Mouse (Mus musculus) liver, embryonic 16.5 days (tissue): ENCODE results near the gene Ldlrad1. TPM values are rescaled to one million over a fixed set of nuclear protein-coding genes. Genes with fewer than 3 reads are reported as not detected.
A peak's percentile ranks its signal among the peaks of the same experiment; 100 is the strongest.

ENCODE experiments used
- ATAC-seq: fragments of 200-750 bp; cut with Nextera tagmentation; 2 replicates; pipeline ENCODE4 v1.8.0; 2017; ENCODE audit warnings: low read depth, mild to moderate bottlenecking, moderate number of reproducible peaks, moderate library complexity
- H3K27ac ChIP-seq: fragments of 300-500 bp; sonication (generic); 2 replicates; pipeline ENCODE4 v1.5.1; 2014; ENCODE audit warnings: mild to moderate bottlenecking, low read length
- H3K27me3 ChIP-seq: fragments of 300-500 bp; sonication (generic); 2 replicates; pipeline ENCODE4 v1.6.1; 2014; ENCODE audit warnings: low read depth, low read length, mixed read lengths; ENCODE audit not compliant: control insufficient read depth, insufficient read depth
- H3K36me3 ChIP-seq: fragments of 300-500 bp; sonication (generic); 2 replicates; pipeline ENCODE4 v1.6.1; 2014; ENCODE audit warnings: mild to moderate bottlenecking; ENCODE audit not compliant: control insufficient read depth, insufficient read depth
- H3K4me1 ChIP-seq: fragments of 300-500 bp; sonication (generic); 2 replicates; pipeline ENCODE4 v1.6.1; 2014; ENCODE audit warnings: low read depth, low read length, mixed read lengths; ENCODE audit not compliant: control insufficient read depth
- H3K4me2 ChIP-seq: fragments of 300-500 bp; sonication (generic); 2 replicates; pipeline ENCODE4 v1.6.1; 2014; ENCODE audit warnings: low read depth, low read length, mixed read lengths
- H3K4me3 ChIP-seq: fragments of 300-500 bp; sonication (generic); 2 replicates; pipeline ENCODE4 v1.5.1; 2014; ENCODE audit warnings: low read depth, mild to moderate bottlenecking, low read length
- H3K9ac ChIP-seq: fragments of 300-500 bp; sonication (generic); 2 replicates; pipeline ENCODE4 v1.6.1; 2014; ENCODE audit warnings: low read depth, low read length
- H3K9me3 ChIP-seq: fragments of 300-500 bp; sonication (generic); replicated peaks from 2 replicates; pipeline ENCODE4 v1.6.1; 2016; ENCODE audit warnings: low read length; ENCODE audit not compliant: control insufficient read depth
- WGBS: fragments of 180-500 bp; shearing (Covaris S2); extraction: QIAGEN DNeasy Blood & Tissue Kit; methylation state at CpG from one replicate; pipeline ENCODE4 v1.1.7; 2014; ENCODE audit not compliant: insufficient replicate concordance; 5-methylcytosine and 5-hydroxymethylcytosine counted together
- polyA plus RNA-seq: library from polyadenylated mRNA; unstranded; fragments of >200 nt; fragmentation: Nextera tagmentation; extraction: Ambion mirVana; gene quantifications from 2 replicates; pipeline ENCODE4 v1.2.1, GENCODE M21; 2015

Ldlrad1 gene
- polyA plus RNA-seq, 1 experiment from 2014 or later, result not detected

- Histone ChIP-seq H3K9me3 (no peaks in the 10 kb centered on the region), H3K27ac (no peak overlapping the region), H3K4me2 (no peak overlapping the region), H3K4me1 (no peaks in the 10 kb centered on the region), H3K9ac (no peak overlapping the region), H3K27me3 (no peaks in the 10 kb centered on the region), H3K4me3 (no peak overlapping the region), H3K36me3 (peaks cover 49% of the 10 kb centered on the region)
- no peak for ATAC-seq
- WGBS, result 90% methylated on average over 5 of the region's 5 CpGs
These were observed 10.9 kb upstream of the Ldlrad1 start for GRCm38 (mm10) chr4:107198072-107198471.

- no peaks in the 10 kb centered on the region for H3K27me3 ChIP-seq
- H3K4me3 ChIP-seq, result no peak overlapping the region
- no peak overlapping the region for H3K4me2 ChIP-seq
- peaks cover 38% of the 10 kb centered on the region for H3K36me3 ChIP-seq
- no peaks in the 10 kb centered on the region for H3K4me1 ChIP-seq
- no peak for ATAC-seq
- 88% methylated on average over 3 of the region's 3 CpGs for WGBS
- no peak overlapping the region for H3K27ac ChIP-seq
- H3K9ac ChIP-seq, result no peak overlapping the region
- no peaks in the 10 kb centered on the region for H3K9me3 ChIP-seq
These were observed 7.2 kb upstream of the Ldlrad1 start for GRCm38 (mm10) chr4:107201779-107202178.

GRCm38 (mm10) chr4:107203001-107203400 is 6.0 kb upstream of the Ldlrad1 start:
- Histone ChIP-seq H3K27ac (no peak overlapping the region), H3K4me1 (no peaks in the 10 kb centered on the region), H3K9ac (no peak overlapping the region), H3K36me3 (peaks cover 29% of the 10 kb centered on the region), H3K4me3 (no peak overlapping the region), H3K9me3 (no peaks in the 10 kb centered on the region), H3K4me2 (no peak overlapping the region), H3K27me3 (no peaks in the 10 kb centered on the region)
- no peak for ATAC-seq
- WGBS, result 77% methylated on average over 7 of the region's 7 CpGs

GRCm38 (mm10) chr4:107207016-107207415 is 2.0 kb upstream of the Ldlrad1 start:
- Histone ChIP-seq H3K4me1 (peaks cover 7% of the 10 kb centered on the region), H3K36me3 (peaks cover 3% of the 10 kb centered on the region), H3K27me3 (no peaks in the 10 kb centered on the region), H3K27ac (no peak overlapping the region), H3K4me3 (no peak overlapping the region), H3K4me2 (no peak overlapping the region), H3K9ac (no peak overlapping the region), H3K9me3 (no peaks in the 10 kb centered on the region)
- ATAC-seq, result no peak
- 86% methylated on average over 2 of the region's 2 CpGs for WGBS

- Histone ChIP-seq H3K4me3 (no peak overlapping the region), H3K27ac (no peak overlapping the region), H3K4me2 (no peak overlapping the region), H3K9me3 (no peaks in the 10 kb centered on the region), H3K4me1 (peaks cover 7% of the 10 kb centered on the region), H3K9ac (no peak overlapping the region), H3K36me3 (no peaks in the 10 kb centered on the region), H3K27me3 (no peaks in the 10 kb centered on the region; the same call in 1 of the 2 replicates)
- WGBS, result 20% methylated on average over 5 of the region's 5 CpGs
- ATAC-seq, result peak; percentile 40; the same call in 1 of the 2 replicates
These were observed 1.6 kb downstream of the Ldlrad1 start for GRCm38 (mm10) chr4:107210483-107211097.

GRCm38 (mm10) chr4:107211465-107211864 is 2.5 kb downstream of the Ldlrad1 start:
- H3K27me3 ChIP-seq, result no peaks in the 10 kb centered on the region; the same call in 1 of the 2 replicates
- ATAC-seq, result no peak
- H3K9ac ChIP-seq, result no peak overlapping the region
- H3K27ac ChIP-seq, result no peak overlapping the region
- H3K9me3 ChIP-seq, result no peaks in the 10 kb centered on the region
- no peak overlapping the region for H3K4me3 ChIP-seq
- H3K4me1 ChIP-seq, result peaks cover 7% of the 10 kb centered on the region
- 80% methylated on average over 4 of the region's 4 CpGs for WGBS
- H3K4me2 ChIP-seq, result no peak overlapping the region
- H3K36me3 ChIP-seq, result no peaks in the 10 kb centered on the region

GRCm38 (mm10) chr4:107211936-107212335 is 3.0 kb downstream of the Ldlrad1 start:
- WGBS, result 68% methylated on average over 5 of the region's 5 CpGs
- no peak overlapping the region for H3K4me2 ChIP-seq
- no peak for ATAC-seq

GRCm38 (mm10) chr4:107213279-107214011 is 4.5 kb downstream of the Ldlrad1 start:
- H3K27ac ChIP-seq, result no peak overlapping the region

More at GRCm38 (mm10) chr4:107211936-107212335, 3.0 kb downstream of the Ldlrad1 start:
- Histone ChIP-seq H3K27me3 (no peaks in the 10 kb centered on the region; the same call in 1 of the 2 replicates), H3K9ac (no peak overlapping the region), H3K4me3 (no peak overlapping the region), H3K9me3 (no peaks in the 10 kb centered on the region), H3K36me3 (no peaks in the 10 kb centered on the region), H3K27ac (no peak overlapping the region), H3K4me1 (peaks cover 11% of the 10 kb centered on the region)

GRCm38 (mm10) chr4:107217574-107217973 is 8.6 kb downstream of the Ldlrad1 start:
- Histone ChIP-seq H3K27ac (peak overlapping the region; percentile 75), H3K4me1 (peaks cover 29% of the 10 kb centered on the region), H3K9me3 (no peaks in the 10 kb centered on the region), H3K4me3 (no peak overlapping the region), H3K9ac (peak overlapping the region; percentile 47), H3K27me3 (no peaks in the 10 kb centered on the region; the same call in 1 of the 2 replicates), H3K4me2 (peak overlapping the region; percentile 42), H3K36me3 (no peaks in the 10 kb centered on the region)
- 23% methylated on average over 9 of the region's 9 CpGs for WGBS
- peak; percentile 99 for ATAC-seq

More at GRCm38 (mm10) chr4:107213279-107214011, 4.5 kb downstream of the Ldlrad1 start:
- Histone ChIP-seq H3K4me3 (no peak overlapping the region), H3K4me2 (no peak overlapping the region), H3K36me3 (no peaks in the 10 kb centered on the region), H3K4me1 (peaks cover 26% of the 10 kb centered on the region), H3K27me3 (no peaks in the 10 kb centered on the region; the same call in 1 of the 2 replicates), H3K9ac (no peak overlapping the region), H3K9me3 (no peaks in the 10 kb centered on the region)
- 46% methylated on average over 12 of the region's 12 CpGs for WGBS
- no peak for ATAC-seq
